Mouse (Mus musculus) MEL (cell line): ENCODE measurements around the gene Mrtfa. TPM values are rescaled to one million over a fixed set of nuclear protein-coding genes. Genes with fewer than 3 reads are reported as not detected.

ENCODE experiments used
- DNase-seq: peaks from one replicate; pipeline ENCODE4 v3.0.0; 2011; ENCODE audit warnings: low read depth, low spot score
- H3K27ac ChIP-seq: 2 replicates; pipeline ENCODE4 v1.5.1; 2012; ENCODE audit warnings: low read depth, mild to moderate bottlenecking, control low read depth, low read length, moderate library complexity; ENCODE audit not compliant: control insufficient read depth
- H3K27me3 ChIP-seq, 2 experiments: fragments of 150-350 bp in 1 of 2; sonication (generic) in 1 of 2; 2 replicates each; pipeline ENCODE4 v1.6.1; 2012; ENCODE audit warnings: low read length in 2 of 2, mild to moderate bottlenecking in 2 of 2, improper control_type of control experiment in 1 of 2, moderate library complexity in 1 of 2; ENCODE audit not compliant: insufficient read depth in 2 of 2, control insufficient read depth in 1 of 2
- H3K36me3 ChIP-seq, 2 experiments: 2 replicates each; pipeline ENCODE4 v1.6.1; 2012 to 2014; ENCODE audit warnings: low read length in 2 of 2, improper control_type of control experiment in 1 of 2, inconsistent platforms in 1 of 2, mild to moderate bottlenecking in 1 of 2; ENCODE audit not compliant: insufficient read depth in 2 of 2, control insufficient read depth in 1 of 2
- H3K4me1 ChIP-seq, 2 experiments: fragments of 150-350 bp in 1 of 2; sonication (generic) in 1 of 2; 2 replicates each; pipeline ENCODE4 v1.6.1; 2012; ENCODE audit warnings: low read length in 2 of 2, improper control_type of control experiment in 1 of 2, mild to moderate bottlenecking in 1 of 2; ENCODE audit not compliant: insufficient read depth in 2 of 2, control insufficient read depth in 1 of 2
- H3K4me3 ChIP-seq, 2 experiments: fragments of 150-350 bp in 1 of 2; sonication (generic) in 1 of 2; 2 replicates each; pipeline ENCODE4 v1.5.1; 2012; ENCODE audit warnings: low read depth in 2 of 2, low read length in 2 of 2, mild to moderate bottlenecking in 2 of 2, moderate library complexity in 2 of 2, control low read depth in 1 of 2, improper control_type of control experiment in 1 of 2; ENCODE audit not compliant: control insufficient read depth in 1 of 2, insufficient read depth in 1 of 2
- H3K79me2 ChIP-seq: 2 replicates; pipeline ENCODE4 v1.6.1; 2012; ENCODE audit warnings: mild to moderate bottlenecking, low read length, moderate library complexity; ENCODE audit not compliant: control insufficient read depth, poor library complexity, insufficient read depth
- H3K9ac ChIP-seq: 2 replicates; pipeline ENCODE4 v1.6.1; 2012; ENCODE audit warnings: low read depth, mild to moderate bottlenecking, control low read depth, low read length, moderate library complexity; ENCODE audit not compliant: control insufficient read depth, poor library complexity, severe bottlenecking
- H3K9me3 ChIP-seq: fragments of 150-350 bp; sonication (generic); replicated peaks from 2 replicates; pipeline ENCODE4 v1.6.1; 2012; ENCODE audit warnings: mild to moderate bottlenecking, low read length, improper control_type of control experiment, moderate library complexity; ENCODE audit not compliant: insufficient read depth
- BHLHE40 ChIP-seq: IDR thresholded peaks from 2 replicates; pipeline ENCODE4 v1.6.1; 2012; ENCODE audit warnings: low read depth, mild to moderate bottlenecking, inconsistent platforms, low read length, improper control_type of control experiment, borderline replicate concordance
- CHD1 ChIP-seq: IDR thresholded peaks from 2 replicates; pipeline ENCODE4 v1.6.1; 2012; ENCODE audit warnings: low read depth, mild to moderate bottlenecking, inconsistent platforms, low read length, improper control_type of control experiment
- CHD2 ChIP-seq: IDR thresholded peaks from 2 replicates; pipeline ENCODE4 v1.6.1; 2011; ENCODE audit warnings: low read length, improper control_type of control experiment
- HCFC1 ChIP-seq: IDR thresholded peaks from 2 replicates; pipeline ENCODE4 v1.6.1; 2012; ENCODE audit warnings: low read depth, mild to moderate bottlenecking, inconsistent platforms, low read length, improper control_type of control experiment, moderate library complexity
- JUND ChIP-seq: IDR thresholded peaks from 2 replicates; pipeline ENCODE4 v1.6.1; 2011; ENCODE audit warnings: low read depth, mild to moderate bottlenecking, improper control_type of control experiment, low read length
- KAT2A ChIP-seq: conservative IDR thresholded peaks from 2 replicates; pipeline ENCODE4 v1.6.1; 2012; ENCODE audit warnings: low read depth, low read length, improper control_type of control experiment, inconsistent platforms
- MAX ChIP-seq: IDR thresholded peaks from 2 replicates; pipeline ENCODE4 v1.6.1; 2011; ENCODE audit warnings: low read length, improper control_type of control experiment
- MEF2A ChIP-seq: IDR thresholded peaks from 2 replicates; pipeline ENCODE4 v1.6.1; 2014; ENCODE audit warnings: low read depth, mild to moderate bottlenecking, inconsistent platforms, low read length, improper control_type of control experiment; ENCODE audit not compliant: poor library complexity, insufficient replicate concordance, severe bottlenecking; ENCODE audit errors: extremely low read depth
- MXI1 ChIP-seq: IDR thresholded peaks from 2 replicates; pipeline ENCODE4 v1.6.1; 2011; ENCODE audit warnings: mild to moderate bottlenecking, low read depth, low read length, improper control_type of control experiment
- MYB ChIP-seq: IDR thresholded peaks from 2 replicates; pipeline ENCODE4 v1.6.1; 2011; ENCODE audit warnings: mild to moderate bottlenecking, low read depth, low read length, improper control_type of control experiment
- MYC ChIP-seq: IDR thresholded peaks from 2 replicates; pipeline ENCODE4 v1.6.1; 2011; ENCODE audit warnings: low read depth, mild to moderate bottlenecking, low read length, improper control_type of control experiment, moderate library complexity
- NELFE ChIP-seq: IDR thresholded peaks from 2 replicates; pipeline ENCODE4 v1.6.1; 2011; ENCODE audit warnings: low read depth, low read length, improper control_type of control experiment
- POLR2A ChIP-seq, 2 experiments: IDR thresholded peaks; 2 replicates each; pipeline ENCODE4 v1.6.1; 2011 to 2012; ENCODE audit warnings: low read length in 2 of 2, mild to moderate bottlenecking in 2 of 2, control low read depth in 1 of 2, improper control_type of control experiment in 1 of 2, low read depth in 1 of 2, moderate library complexity in 1 of 2; ENCODE audit not compliant: control insufficient read depth in 1 of 2, insufficient read depth in 1 of 2, poor library complexity in 1 of 2
- POLR2AphosphoS2 ChIP-seq: IDR thresholded peaks from 2 replicates; pipeline ENCODE4 v1.6.1; 2011; ENCODE audit warnings: low read length, improper control_type of control experiment
- RAD21 ChIP-seq: IDR thresholded peaks from 2 replicates; pipeline ENCODE4 v1.6.1; 2011; ENCODE audit warnings: mild to moderate bottlenecking, low read depth, low read length, improper control_type of control experiment
- RCOR1 ChIP-seq: IDR thresholded peaks from 2 replicates; pipeline ENCODE4 v1.6.1; 2012; ENCODE audit warnings: low read depth, mild to moderate bottlenecking, inconsistent platforms, low read length, improper control_type of control experiment
- TAL1 ChIP-seq: IDR thresholded peaks from 2 replicates; pipeline ENCODE4 v1.6.1; 2012; ENCODE audit warnings: mild to moderate bottlenecking, inconsistent platforms, low read length, moderate library complexity, mixed read lengths
- TCF12 ChIP-seq: IDR thresholded peaks from 2 replicates; pipeline ENCODE4 v1.6.1; 2014; ENCODE audit warnings: low read depth, mild to moderate bottlenecking, inconsistent platforms, low read length, improper control_type of control experiment, moderate library complexity
- UBTF ChIP-seq: IDR thresholded peaks from 2 replicates; pipeline ENCODE4 v1.6.1; 2012; ENCODE audit warnings: low read depth, mild to moderate bottlenecking, inconsistent platforms, low read length, improper control_type of control experiment, moderate library complexity, borderline replicate concordance; ENCODE audit not compliant: insufficient read depth
- USF2 ChIP-seq, 2 experiments: IDR thresholded peaks; 2 replicates each; pipeline ENCODE4 v1.6.1; 2011 to 2012; ENCODE audit warnings: improper control_type of control experiment in 2 of 2, low read length in 2 of 2, borderline replicate concordance in 1 of 2, inconsistent platforms in 1 of 2, low read depth in 1 of 2, mild to moderate bottlenecking in 1 of 2; ENCODE audit not compliant: insufficient read depth in 1 of 2
- ZC3H11A ChIP-seq: IDR thresholded peaks from 2 replicates; pipeline ENCODE4 v1.6.1; 2012; ENCODE audit warnings: low read depth, mild to moderate bottlenecking, inconsistent platforms, low read length, improper control_type of control experiment
- ZKSCAN1 ChIP-seq: IDR thresholded peaks from 2 replicates; pipeline ENCODE4 v1.6.1; 2012; ENCODE audit warnings: low read depth, mild to moderate bottlenecking, inconsistent platforms, low read length, improper control_type of control experiment, moderate library complexity
- ZMIZ1 ChIP-seq: IDR thresholded peaks from 2 replicates; pipeline ENCODE4 v1.6.1; 2012; ENCODE audit warnings: low read depth, mild to moderate bottlenecking, inconsistent platforms, low read length, improper control_type of control experiment, moderate library complexity
- ZNF384 ChIP-seq: IDR thresholded peaks from 2 replicates; pipeline ENCODE4 v1.6.1; 2012; ENCODE audit warnings: low read depth, mild to moderate bottlenecking, inconsistent platforms, low read length, improper control_type of control experiment
- polyA plus RNA-seq, 2 experiments: library from polyadenylated mRNA; stranded (reverse) in 1 of 2; unstranded in 1 of 2; fragments of >175 nt in 1 of 2; fragments of >200 nt in 1 of 2; gene quantifications; 2 replicates each; pipeline versions ENCODE4 v1.2.1 to v1.2.4; 2012; ENCODE audit warnings: low replicate concordance in 2 of 2, low read depth in 1 of 2; ENCODE audit not compliant: insufficient read length in 2 of 2, insufficient read depth in 1 of 2, missing spikeins in 1 of 2
- total RNA-seq: library from RNA; depleted of rRNA; stranded (reverse); fragments of 300-350 nt; gene quantifications from 2 replicates; pipeline ENCODE4 v1.2.3, GENCODE M21; 2012

Gene Mrtfa
- total and polyA plus RNA-seq, 3 experiments, result 2.6 to 11.9 TPM; not detected in 1

GRCm38 (mm10) chr15:81228258-81228657 lies 37.7 kb upstream of the Mrtfa start:
- Histone ChIP-seq H3K27ac (no peak overlapping the region), H3K9ac (no peak overlapping the region), H3K79me2 (no peaks in the 10 kb centered on the region), H3K4me1 (no peaks in the 10 kb centered on the region), H3K27me3 (peaks cover 17 to 32% of the 10 kb centered on the region in 2 experiments), H3K4me3 (no peak overlapping the region), H3K36me3 (no peaks in the 10 kb centered on the region)
- DNase-seq, result no peak
- TF ChIP-seq POLR2AphosphoS2 (no peak), CHD1 (no peak), BHLHE40 (no peak), RAD21 (no peak), MEF2A (no peak), KAT2A (no peak), ZNF384 (no peak), UBTF (no peak), ZMIZ1 (no peak), MAX (no peak), TCF12 (no peak)
- TF ChIP-seq, all 39 proteins: peak for 0
- no peaks in the 10 kb centered on the region for H3K9me3 ChIP-seq

- no peaks in the 10 kb centered on the region for H3K36me3 ChIP-seq
- H3K4me1 ChIP-seq, result no peaks in the 10 kb centered on the region
- no peaks in the 10 kb centered on the region for H3K79me2 ChIP-seq
- no peak for TF ChIP-seq RCOR1
- no peak for TF ChIP-seq RAD21
- no peak for TF ChIP-seq JUND
- DNase-seq, result no peak
- H3K4me3 ChIP-seq, result no peak overlapping the region
- H3K9me3 ChIP-seq, result no peaks in the 10 kb centered on the region
- peaks cover 18 to 29% of the 10 kb centered on the region in 2 experiments for H3K27me3 ChIP-seq
- no peak overlapping the region for H3K27ac ChIP-seq
- H3K9ac ChIP-seq, result no peak overlapping the region
Measured at GRCm38 (mm10) chr15:81227275-81227674, 36.7 kb upstream of the Mrtfa start.

- H3K27ac ChIP-seq, result no peak overlapping the region
- no peaks in the 10 kb centered on the region for H3K4me1 ChIP-seq
- H3K4me3 ChIP-seq, result no peak overlapping the region
- DNase-seq, result no peak
- no peaks in the 10 kb centered on the region for H3K79me2 ChIP-seq
- TF ChIP-seq HCFC1 (no peak), MEF2A (no peak), ZKSCAN1 (no peak), KAT2A (no peak), TAL1 (no peak), CHD2 (no peak), CHD1 (no peak), POLR2A (IDR thresholded peaks at IDR 0.05; ENCODE audit: control insufficient read depth in 1 of 2, insufficient read depth in 1 of 2, low read depth in 1 of 2, low read length in 2 of 2, poor library complexity in 1 of 2) (no peak), MXI1 (no peak), MYC (no peak), NELFE (no peak), JUND (no peak), RAD21 (no peak), BHLHE40 (no peak), UBTF (no peak), ZC3H11A (no peak), MYB (no peak), ZNF384 (no peak), USF2 (IDR thresholded peaks at IDR 0.05; ENCODE audit: borderline replicate concordance in 1 of 2, insufficient read depth in 1 of 2, low read depth in 1 of 2, low read length in 2 of 2) (no peak)
- TF ChIP-seq, all 39 proteins: peak for 0
- Histone ChIP-seq H3K9ac (no peak overlapping the region), H3K36me3 (no peaks in the 10 kb centered on the region), H3K9me3 (no peaks in the 10 kb centered on the region), H3K27me3 (peaks cover 20 to 33% of the 10 kb centered on the region in 2 experiments)
Measured at GRCm38 (mm10) chr15:81226796-81227195, 36.2 kb upstream of the Mrtfa start.
